Mouse (Mus musculus): ENCODE measurements around the gene Tagap. TPM values are rescaled to one million over a fixed set of nuclear protein-coding genes. Genes with fewer than 3 reads are reported as not detected.
"Not testable (repeated sequence)": the region's sequence is repeated elsewhere in the genome, so short reads cannot be mapped to it uniquely, and the experiment has no call there.

Tagap gene
- total RNA-seq, 2 experiments from 2014 or later, result 24.1 to 26.6 TPM

- ATAC-seq (replicated peaks; ENCODE audit: poor library complexity), result peak; percentile 73
Observed at GRCm38 (mm10) chr17:7963333-7963732, 37.5 kb downstream of the Tagap start.

GRCm38 (mm10) chr17:7964398-7964797 lies 38.6 kb downstream of the Tagap start:
- ATAC-seq (replicated peaks; ENCODE audit: poor library complexity), result peak; percentile 57

- ATAC-seq (replicated peaks; ENCODE audit: poor library complexity), result not testable (repeated sequence)
Observed at GRCm38 (mm10) chr17:7968490-7968889, 42.7 kb downstream of the Tagap start.

- not testable (repeated sequence) for ATAC-seq (replicated peaks; ENCODE audit: poor library complexity)
Observed at GRCm38 (mm10) chr17:7969782-7970181, 44.0 kb downstream of the Tagap start.

GRCm38 (mm10) chr17:7983484-7983883 lies 57.7 kb downstream of the Tagap start:
- ATAC-seq (replicated peaks; ENCODE audit: poor library complexity), result peak; percentile 98

Other genes with a start within 250 kb of the Tagap start
- gene Fndc1, start 98.7 kb upstream of the Tagap start, total RNA-seq (2015), result 0.12 TPM in 1 of 2 replicates, not detected in the other
- gene Fndc1, start 98.7 kb upstream of the Tagap start, total RNA-seq (2017), result not detected in 2 replicates
- 33.0 and 46.8 TPM in 2 replicates for gene Rsph3a, start 19.6 kb downstream of the Tagap start, total RNA-seq (2015)
- gene Rsph3a, start 19.6 kb downstream of the Tagap start, total RNA-seq (2017), result 31.1 and 37.6 TPM in 2 replicates
- not detected in 2 replicates for gene Gm49673, start 221.8 kb downstream of the Tagap start, total RNA-seq (2015)
- gene Gm49673, start 221.8 kb downstream of the Tagap start, total RNA-seq (2017), result not detected in 2 replicates
- gene Rnaset2a, start 222.1 kb downstream of the Tagap start, total RNA-seq (2015), result 73.9 and 79.4 TPM in 2 replicates
- gene Rnaset2a, start 222.1 kb downstream of the Tagap start, total RNA-seq (2017), result 72.3 and 80.8 TPM in 2 replicates
- gene Fgfr1op, start 239.5 kb downstream of the Tagap start, total RNA-seq (2015), result 44.8 and 47.1 TPM in 2 replicates
- gene Fgfr1op, start 239.5 kb downstream of the Tagap start, total RNA-seq (2017), result 49.2 and 57.0 TPM in 2 replicates